Mouse (Mus musculus) forebrain, postnatal 0 days (tissue): ENCODE data around the gene Hjurp. TPM values are rescaled to one million over a fixed set of nuclear protein-coding genes. Genes with fewer than 3 reads are reported as not detected.
A peak's percentile ranks its signal among the peaks of the same experiment; 100 is the strongest.

Experiments used
- ATAC-seq: fragments of 200-750 bp; cut with Nextera tagmentation; 2 replicates; pipeline ENCODE4 v1.8.0; 2017; ENCODE audit warnings: mild to moderate bottlenecking, moderate library complexity
- DNase-seq: peaks from one replicate; pipeline ENCODE4 v3.0.0-alpha.2; 2015
- H3K27ac ChIP-seq: fragments of 300-500 bp; sonication (generic); 2 replicates; pipeline ENCODE4 v1.5.1; 2014; ENCODE audit warnings: low read depth, mild to moderate bottlenecking, antibody characterized with exemption, low read length, moderate library complexity, mixed read lengths
- H3K27me3 ChIP-seq: fragments of 300-500 bp; sonication (generic); 2 replicates; pipeline ENCODE4 v1.6.1; 2014; ENCODE audit warnings: mild to moderate bottlenecking, low read length, mixed read lengths; ENCODE audit not compliant: insufficient read depth
- H3K36me3 ChIP-seq: fragments of 300-500 bp; sonication (generic); 2 replicates; pipeline ENCODE4 v1.6.1; 2014; ENCODE audit warnings: mild to moderate bottlenecking, moderate library complexity; ENCODE audit not compliant: insufficient read depth
- H3K4me1 ChIP-seq: fragments of 300-500 bp; sonication (generic); 2 replicates; pipeline ENCODE4 v1.6.1; 2014; ENCODE audit warnings: antibody characterized with exemption; ENCODE audit not compliant: insufficient read depth
- H3K4me2 ChIP-seq: fragments of 300-500 bp; sonication (generic); 2 replicates; pipeline ENCODE4 v1.6.1; 2014; ENCODE audit warnings: low read depth, mild to moderate bottlenecking, moderate library complexity
- H3K4me3 ChIP-seq: fragments of 300-500 bp; sonication (generic); 2 replicates; pipeline ENCODE4 v1.5.1; 2014; ENCODE audit warnings: low read depth, low read length, mixed read lengths
- H3K9ac ChIP-seq: fragments of 300-500 bp; sonication (generic); 2 replicates; pipeline ENCODE4 v1.6.1; 2014; ENCODE audit warnings: mild to moderate bottlenecking
- H3K9me3 ChIP-seq: fragments of 300-500 bp; sonication (generic); 2 replicates; pipeline ENCODE4 v1.6.1; 2016; ENCODE audit warnings: low read length
- CTCF ChIP-seq: sonication (generic); IDR thresholded peaks from 2 replicates; pipeline ENCODE4 v1.5.1; 2016; ENCODE audit warnings: antibody characterized with exemption, control low read depth, low read depth
- WGBS: fragments of 180-500 bp; shearing (Covaris S2); extraction: QIAGEN DNeasy Blood & Tissue Kit; methylation state at CpG from one replicate; pipeline ENCODE4 v1.1.7; 2014; 5-methylcytosine and 5-hydroxymethylcytosine counted together
- polyA plus RNA-seq: library from polyadenylated mRNA; unstranded; fragments of >200 nt; fragmentation: Nextera tagmentation; extraction: Ambion mirVana; gene quantifications from 2 replicates; pipeline ENCODE4 v1.2.1, GENCODE M21; 2015
- total RNA-seq: library from RNA; depleted of rRNA; stranded (reverse); fragments of >200 nt; gene quantifications from 2 replicates; pipeline ENCODE4 v1.2.3, GENCODE M21; 2014; rRNA removed

Hjurp gene
- total RNA-seq (77.6 and 88.0 TPM in 2 replicates), polyA plus RNA-seq (24.5 and 40.0 TPM in 2 replicates)

- under 1% methylated on average over 50 of the region's 50 CpGs for WGBS
- DNase-seq: peak; percentile 100
- TF ChIP-seq CTCF: peak; percentile 100
- Histone ChIP-seq H3K27me3 (no peaks in the 10 kb centered on the region), H3K4me2 (peak within 1 kb of the TSS; percentile 55), H3K27ac (peak within 1 kb of the TSS; percentile 51), H3K9me3 (0 out of 2 replicates have a peak, but pooled peaks cover 6% of the 10 kb centered on the region), H3K4me3 (peak within 1 kb of the TSS; percentile 53), H3K36me3 (peaks cover 31% of the 10 kb centered on the region), H3K4me1 (peaks cover 18% of the 10 kb centered on the region), H3K9ac (peak within 1 kb of the TSS; percentile 59)
- peak; percentile 99 for ATAC-seq
Measured at GRCm38 (mm10) chr1:88277098-88277817, at the start of gene Hjurp, which contains the start of gene Trpm8. TSS of gene Hjurp (minus strand) at chr1:88277633. TSS of gene Trpm8 (plus strand) at chr1:88277661.

- ATAC-seq (no peak), DNase-seq (no peak)
- Histone ChIP-seq H3K36me3 (no peaks in the 10 kb centered on the region), H3K9me3 (no peaks in the 10 kb centered on the region), H3K4me2 (no peak overlapping the region), H3K27me3 (no peaks in the 10 kb centered on the region), H3K4me1 (no peaks in the 10 kb centered on the region), H3K4me3 (no peak overlapping the region), H3K9ac (no peak overlapping the region), H3K27ac (no peak overlapping the region)
- no peak for TF ChIP-seq CTCF
- 85% methylated on average over 3 of the region's 3 CpGs for WGBS
Measured at GRCm38 (mm10) chr1:88323101-88323500, 45.7 kb upstream of the Hjurp start.

- DNase-seq: no peak
- H3K4me1 ChIP-seq: no peaks in the 10 kb centered on the region
- TF ChIP-seq CTCF: no peak
Measured at GRCm38 (mm10) chr1:88322146-88322545, 44.7 kb upstream of the Hjurp start.

DNA sequence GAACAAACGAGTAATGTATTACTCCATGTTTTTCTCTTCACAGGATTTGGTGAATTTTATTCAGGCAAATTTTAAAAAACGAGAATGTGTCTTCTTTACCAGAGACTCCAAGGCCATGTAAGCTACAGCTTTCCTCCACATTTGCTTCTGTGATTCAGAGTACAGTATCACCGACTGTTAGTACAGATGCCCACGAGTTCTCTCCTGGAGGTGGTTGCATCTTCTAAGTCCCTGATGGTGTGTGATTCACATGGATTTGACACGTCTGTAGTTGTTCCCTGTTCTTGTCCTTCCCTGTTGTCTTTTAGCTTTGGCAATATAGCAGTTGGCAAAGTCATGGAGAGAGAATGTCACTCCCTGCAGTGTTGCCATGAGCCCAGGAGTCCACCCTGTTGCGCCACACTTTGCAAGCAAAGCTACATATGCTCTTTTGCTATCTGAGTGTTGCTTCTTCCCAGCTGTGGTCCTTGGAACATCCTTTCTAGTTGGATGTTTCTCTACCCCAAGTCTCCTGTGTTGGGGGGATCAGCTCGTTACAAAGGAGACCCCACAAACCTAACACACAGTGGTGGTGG is 43.5 kb upstream of the Hjurp start:
- Histone ChIP-seq H3K36me3 (no peaks in the 10 kb centered on the region), H3K4me1 (no peaks in the 10 kb centered on the region), H3K9ac (no peak overlapping the region), H3K27ac (peak overlapping the region; percentile 54), H3K9me3 (no peaks in the 10 kb centered on the region), H3K27me3 (no peaks in the 10 kb centered on the region), H3K4me2 (no peak overlapping the region), H3K4me3 (no peak overlapping the region)
- DNase-seq (peak; percentile 51), ATAC-seq (peak; percentile 61)
- 60% methylated on average over 7 of the region's 7 CpGs for WGBS
- no peak for TF ChIP-seq CTCF

More at GRCm38 (mm10) chr1:88322146-88322545, 44.7 kb upstream of the Hjurp start:
- H3K4me2 ChIP-seq: no peak overlapping the region
- no peaks in the 10 kb centered on the region for H3K9me3 ChIP-seq
- H3K36me3 ChIP-seq: no peaks in the 10 kb centered on the region
- no peak for ATAC-seq
- no peak overlapping the region for H3K9ac ChIP-seq
- H3K27me3 ChIP-seq: no peaks in the 10 kb centered on the region
- no peak overlapping the region for H3K4me3 ChIP-seq
- no peak overlapping the region for H3K27ac ChIP-seq

- no peaks in the 10 kb centered on the region for H3K36me3 ChIP-seq
- peak; percentile 77 for TF ChIP-seq CTCF
- ATAC-seq (peak; percentile 16; the same call in 1 of the 2 replicates), DNase-seq (peak; percentile 62)
- H3K4me1 ChIP-seq: no peaks in the 10 kb centered on the region
- H3K4me3 ChIP-seq: no peak overlapping the region
- 78% methylated on average over 6 of the region's 6 CpGs for WGBS
- H3K27ac ChIP-seq: no peak overlapping the region
- no peak overlapping the region for H3K9ac ChIP-seq
- H3K4me2 ChIP-seq: no peak overlapping the region
- H3K27me3 ChIP-seq: no peaks in the 10 kb centered on the region
- no peaks in the 10 kb centered on the region for H3K9me3 ChIP-seq
Measured at GRCm38 (mm10) chr1:88318531-88319060, 41.2 kb upstream of the Hjurp start.

DNA sequence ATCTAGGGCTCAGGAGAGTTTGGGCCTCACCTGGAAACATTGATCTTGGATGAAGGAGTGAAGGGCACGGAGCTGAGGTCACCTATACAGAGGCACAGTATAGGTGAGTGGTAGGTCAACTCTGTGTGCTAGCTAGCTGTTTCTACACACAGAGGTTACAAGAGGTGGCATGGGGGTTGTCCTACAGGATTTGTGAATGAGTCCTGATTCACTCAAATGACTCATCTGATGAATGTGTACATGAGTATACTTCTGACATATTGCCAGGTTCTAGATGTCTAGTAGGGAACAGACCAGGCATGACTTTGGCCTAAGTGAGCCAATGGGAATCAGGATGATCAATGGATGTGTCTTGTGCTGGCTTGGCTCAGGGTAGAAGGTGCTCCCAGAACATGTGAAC is 39.8 kb upstream of the Hjurp start:
- ATAC-seq: no peak
- WGBS: 88% methylated on average over 1 of the region's 1 CpGs
- DNase-seq: no peak
- H3K4me1 ChIP-seq: no peaks in the 10 kb centered on the region
- H3K27ac ChIP-seq: no peak overlapping the region
- H3K9me3 ChIP-seq: no peaks in the 10 kb centered on the region
- H3K9ac ChIP-seq: no peak overlapping the region
- TF ChIP-seq CTCF: no peak
- H3K4me2 ChIP-seq: no peak overlapping the region
- no peaks in the 10 kb centered on the region for H3K36me3 ChIP-seq
- no peak overlapping the region for H3K4me3 ChIP-seq
- no peaks in the 10 kb centered on the region for H3K27me3 ChIP-seq

DNA sequence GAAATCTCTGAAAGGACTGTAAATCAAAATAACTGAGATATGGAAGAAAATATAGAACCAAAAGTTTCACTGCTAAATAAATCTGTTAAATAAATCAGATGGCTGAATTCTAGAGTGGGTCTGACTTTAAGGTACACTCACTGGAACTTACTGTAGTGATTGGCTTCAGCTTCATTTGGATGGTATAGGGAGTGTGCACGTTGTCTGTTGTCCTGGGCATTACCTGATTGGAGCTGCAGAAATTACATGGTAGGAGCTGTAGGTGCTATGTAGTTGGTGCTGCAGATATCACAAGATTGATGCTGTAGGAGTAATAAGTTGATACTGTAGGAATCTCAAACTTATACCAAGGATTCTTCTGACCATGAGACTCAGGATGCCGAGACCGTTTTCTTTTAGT is 32.9 kb upstream of the Hjurp start:
- no peak for DNase-seq
- 65% methylated on average over 3 of the region's 3 CpGs for WGBS
- Histone ChIP-seq H3K27me3 (no peaks in the 10 kb centered on the region), H3K9ac (no peak overlapping the region), H3K36me3 (no peaks in the 10 kb centered on the region), H3K4me2 (no peak overlapping the region), H3K27ac (no peak overlapping the region), H3K4me3 (no peak overlapping the region), H3K4me1 (no peaks in the 10 kb centered on the region), H3K9me3 (peaks cover 53% of the 10 kb centered on the region)
- 0 out of 2 replicates have a peak, but pooled peaks have one; percentile 23 for ATAC-seq
- TF ChIP-seq CTCF: no peak
